Mouse (Mus musculus): ENCODE data around the gene Lrrc9. TPM values are rescaled to one million over a fixed set of nuclear protein-coding genes. Genes with fewer than 3 reads are reported as not detected.

Gene Lrrc9
- total RNA-seq (2017), result 0.29 to 0.49 TPM in 2 of 3 replicates, not detected in the other

DNA sequence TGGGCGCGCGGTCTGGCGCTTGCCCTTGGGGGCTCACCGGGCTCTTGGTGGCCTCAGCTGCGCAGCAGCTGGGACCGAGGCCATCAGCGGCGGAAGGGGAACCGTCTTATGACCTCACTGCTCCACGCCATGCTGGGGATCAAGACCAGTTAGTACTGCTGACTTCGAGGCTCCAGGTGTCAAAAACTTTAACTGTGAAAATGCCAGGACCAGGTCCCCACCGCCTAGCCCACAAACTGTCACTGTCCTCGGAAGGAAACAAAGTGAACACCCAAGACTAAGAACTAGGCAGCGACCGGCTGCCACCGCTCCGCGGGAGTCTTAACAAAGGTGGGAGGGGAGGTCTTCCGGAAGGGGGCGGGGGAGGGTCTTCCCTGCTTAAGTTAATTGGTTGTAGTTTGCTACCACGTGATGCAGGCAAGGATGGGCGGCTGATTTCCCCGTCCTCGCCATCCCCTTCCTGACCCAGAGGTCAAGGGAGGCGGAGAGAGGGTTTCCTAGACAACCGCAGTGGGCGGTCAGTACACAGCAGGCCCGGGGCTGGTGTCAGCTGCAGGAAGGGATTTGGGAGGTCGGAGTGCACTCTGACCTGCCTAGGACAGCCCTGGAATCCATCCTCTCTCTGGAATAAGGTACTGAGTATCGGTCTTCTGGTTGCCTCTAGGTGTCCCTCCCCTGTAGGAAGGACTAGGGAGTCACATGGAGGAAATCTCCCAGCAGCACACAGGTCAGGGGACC, at the start of gene Lrrc9:
Gene Lrrc9 (plus strand): TSS at position 28 of the 738 bp plus-strand sequence.
- peak; percentile 53 for ATAC-seq (replicated peaks; ENCODE audit: insufficient number of reproducible peaks, low FRiP score, low TSS enrichment, poor library complexity, severe bottlenecking)

DNA sequence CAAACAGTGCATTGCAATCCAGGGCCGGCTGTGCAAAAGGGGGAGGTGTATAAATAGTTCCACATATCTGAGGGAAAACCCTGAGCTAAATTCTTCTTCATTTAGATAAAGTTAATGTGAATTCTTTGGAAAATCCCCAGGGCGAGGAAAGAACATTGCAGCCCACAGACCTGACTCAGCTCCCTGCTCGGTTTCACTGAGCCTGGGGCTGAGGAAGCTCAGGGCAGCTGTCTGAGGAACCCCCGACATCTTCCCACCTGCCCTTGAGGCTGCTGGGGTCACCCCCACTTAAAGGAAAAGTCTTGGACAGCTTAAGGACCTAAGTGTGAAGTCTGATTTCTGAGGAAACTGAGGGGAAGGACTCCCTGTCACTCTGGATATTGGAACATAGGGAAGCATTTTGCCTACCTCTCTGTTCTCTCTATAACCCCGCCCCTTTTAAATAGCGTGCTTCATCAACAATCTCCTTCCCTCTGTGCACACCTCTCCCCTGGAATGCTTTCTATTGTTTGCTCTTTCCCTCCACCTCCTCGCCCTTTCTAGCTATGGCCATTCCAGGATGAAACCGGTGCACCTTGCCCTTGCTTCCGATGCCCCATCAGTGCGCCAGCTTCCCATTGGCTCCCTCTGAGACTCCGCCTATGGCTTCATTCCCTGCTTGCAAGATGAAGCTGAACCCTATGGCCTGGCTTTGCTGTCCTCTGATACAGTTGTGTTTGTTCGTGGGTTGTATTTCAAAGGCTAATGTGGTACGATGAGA, 48.4 kb upstream of the Lrrc9 start:
- no peak for ATAC-seq (replicated peaks; ENCODE audit: insufficient number of reproducible peaks, low FRiP score, low TSS enrichment, poor library complexity, severe bottlenecking)

DNA sequence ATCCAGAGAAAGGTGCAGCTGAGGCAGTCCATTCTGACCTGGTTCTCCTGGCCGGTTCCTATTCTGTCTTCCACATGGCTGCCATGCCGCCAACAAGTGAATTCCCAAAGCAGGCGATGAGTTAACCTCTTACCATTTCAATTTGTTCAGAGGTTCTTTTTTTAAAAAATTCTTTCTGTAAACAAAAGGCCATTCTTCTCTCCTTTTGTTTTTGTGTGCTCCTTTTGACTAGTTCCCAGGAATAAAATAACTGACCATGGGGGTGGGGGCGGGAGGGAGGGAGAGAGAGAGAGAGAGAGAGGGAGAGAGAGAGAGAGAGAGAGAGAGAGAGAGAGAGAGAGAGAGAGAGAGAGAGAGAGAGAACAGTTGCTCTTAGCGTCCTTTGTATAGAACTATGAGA, 36.6 kb upstream of the Lrrc9 start:
- no peak for ATAC-seq (replicated peaks; ENCODE audit: insufficient number of reproducible peaks, low FRiP score, low TSS enrichment, poor library complexity, severe bottlenecking)

DNA sequence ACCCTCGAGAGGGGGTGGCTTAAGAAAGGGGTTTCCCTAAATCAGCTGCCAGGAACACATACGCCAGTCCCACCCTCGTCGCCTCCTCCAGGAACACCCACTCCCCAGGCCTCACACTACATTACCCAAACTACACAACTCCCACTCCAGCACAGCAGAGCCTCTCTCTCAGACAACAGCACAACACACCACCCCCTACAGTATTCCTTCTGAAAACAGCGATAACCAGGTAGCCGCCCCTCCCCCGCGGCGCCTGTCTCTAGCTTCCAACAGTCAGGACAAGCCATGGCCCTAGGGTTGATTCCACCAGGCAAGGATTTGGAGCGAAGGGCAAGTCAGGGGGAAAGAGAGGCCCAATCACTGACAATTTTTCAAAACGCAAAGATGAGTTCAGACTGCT, 34.5 kb upstream of the Lrrc9 start:
- ATAC-seq (replicated peaks; ENCODE audit: insufficient number of reproducible peaks, low FRiP score, low TSS enrichment, poor library complexity, severe bottlenecking), result no peak

DNA sequence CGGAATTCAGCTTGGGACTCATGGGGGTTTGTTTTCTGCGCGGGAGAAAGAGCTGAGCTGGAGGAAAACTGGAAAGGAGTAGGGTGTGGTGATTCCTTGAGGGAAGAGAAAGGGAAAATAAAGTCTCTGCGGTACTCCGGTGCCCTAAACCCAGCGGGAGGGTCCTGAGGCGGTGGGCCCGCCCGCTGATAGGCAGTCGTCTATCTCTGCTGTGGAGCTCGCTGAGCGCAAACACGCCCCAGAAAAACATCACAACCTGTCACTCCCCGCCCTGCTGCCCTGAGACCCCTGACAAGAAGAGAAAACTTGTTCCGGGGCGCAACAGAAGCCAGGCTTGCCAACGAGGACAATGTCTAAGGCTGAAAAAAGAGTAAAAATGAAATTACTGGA, 34.0 kb upstream of the Lrrc9 start:
- ATAC-seq (replicated peaks; ENCODE audit: insufficient number of reproducible peaks, low FRiP score, low TSS enrichment, poor library complexity, severe bottlenecking), result no peak

DNA sequence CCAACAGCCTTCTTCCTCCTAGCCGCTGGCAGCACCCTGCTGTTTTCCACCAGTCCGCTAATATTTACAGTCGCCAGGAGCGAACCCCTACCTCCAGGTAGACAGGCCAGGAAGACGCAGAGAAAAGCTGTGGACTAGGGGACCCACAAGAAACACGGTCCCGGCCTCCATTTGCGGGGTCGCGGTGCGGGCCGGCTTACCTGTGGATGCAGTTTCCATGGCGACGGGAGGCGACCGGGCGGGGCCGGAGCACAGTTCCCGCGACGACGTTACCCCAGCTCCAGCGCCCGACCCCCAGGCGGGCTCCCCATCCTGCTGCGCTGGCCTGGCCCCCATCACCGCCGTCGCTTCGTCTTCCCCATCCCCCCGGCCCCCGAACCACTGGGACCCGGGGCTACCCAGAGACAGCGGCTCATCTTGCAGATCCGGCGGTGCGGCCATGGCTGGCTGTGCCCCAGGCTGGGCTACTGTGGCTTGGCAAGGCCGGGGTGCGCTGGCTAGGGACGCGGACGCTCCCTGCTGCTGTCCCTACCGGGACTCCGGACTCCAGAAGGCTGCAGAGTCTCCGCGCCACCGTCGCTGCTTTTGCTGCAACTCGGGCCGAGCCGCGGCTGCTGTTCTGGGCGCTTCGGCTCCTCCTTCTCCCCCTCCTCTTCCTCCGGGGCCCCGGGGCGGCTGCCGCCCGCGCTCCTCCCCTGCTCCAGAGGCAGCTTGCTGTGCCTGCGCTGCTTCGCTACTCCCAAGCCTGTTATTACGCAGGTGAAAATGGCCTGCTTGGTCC, 33.4 kb upstream of the Lrrc9 start:
- ATAC-seq (replicated peaks; ENCODE audit: insufficient number of reproducible peaks, low FRiP score, low TSS enrichment, poor library complexity, severe bottlenecking), result peak; percentile 43; the same call in 1 of the 2 replicates

DNA sequence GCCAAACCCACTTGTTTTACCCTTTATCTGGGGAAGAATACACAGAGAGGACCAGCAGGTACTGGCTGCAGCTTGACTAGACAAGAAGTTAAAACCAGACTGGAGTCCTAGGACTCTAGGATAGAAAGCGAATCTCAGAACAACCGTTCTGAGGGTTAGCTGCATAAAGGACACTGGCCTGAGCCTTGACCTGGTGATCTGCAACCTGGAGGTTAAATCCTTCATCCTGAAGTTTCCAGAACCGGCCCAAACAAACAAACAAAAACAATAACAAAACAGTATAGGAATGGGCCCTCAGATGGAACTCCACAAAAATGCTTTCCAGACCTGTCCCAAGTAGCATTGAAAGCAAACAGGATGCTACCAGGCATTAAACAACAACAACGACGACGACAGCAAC, 32.7 kb upstream of the Lrrc9 start, which contains the start of gene Rtn1:
Gene Rtn1 (minus strand): TSS at position 101 of the 400 bp plus-strand sequence.
- no peak for ATAC-seq (replicated peaks; ENCODE audit: insufficient number of reproducible peaks, low FRiP score, low TSS enrichment, poor library complexity, severe bottlenecking)

DNA sequence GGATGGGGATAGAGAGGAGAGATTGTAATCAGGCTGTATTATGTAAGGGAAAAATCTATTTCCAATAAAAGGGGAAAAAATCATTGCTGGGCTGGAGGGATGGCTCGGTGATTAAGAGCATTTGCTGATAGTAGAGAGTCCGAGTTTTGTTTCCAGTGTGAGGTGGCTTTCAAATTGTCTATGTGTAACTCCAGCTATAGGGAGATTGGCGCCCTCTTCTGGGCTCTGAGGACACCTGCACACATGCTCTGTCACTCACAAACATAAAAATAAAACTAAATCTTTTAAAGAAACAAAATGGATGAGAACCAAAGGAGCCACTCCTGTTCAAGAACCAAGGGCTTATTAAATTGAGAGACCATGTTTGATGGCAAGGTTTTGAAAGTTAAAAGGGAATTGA, 23.9 kb upstream of the Lrrc9 start:
- ATAC-seq (replicated peaks; ENCODE audit: insufficient number of reproducible peaks, low FRiP score, low TSS enrichment, poor library complexity, severe bottlenecking), result no peak

DNA sequence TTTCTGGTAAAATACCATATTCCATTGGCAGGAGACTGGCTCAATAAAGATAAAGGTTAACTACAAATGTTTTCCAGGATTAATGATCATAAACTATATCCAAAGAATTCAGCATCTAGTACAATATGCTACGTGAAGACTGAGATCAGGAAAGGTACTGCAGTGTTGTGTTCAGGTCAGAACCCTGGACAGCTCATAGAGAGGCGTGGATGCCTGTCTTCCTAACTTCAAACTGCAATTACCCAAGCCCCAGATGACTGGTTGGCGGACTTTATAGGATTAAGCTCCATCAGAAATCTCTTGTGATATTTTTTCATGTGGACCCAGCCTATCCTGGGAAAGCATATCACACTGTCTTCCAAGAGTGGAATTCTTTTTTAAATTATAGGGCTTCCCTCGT, 19.0 kb upstream of the Lrrc9 start:
- ATAC-seq (replicated peaks; ENCODE audit: insufficient number of reproducible peaks, low FRiP score, low TSS enrichment, poor library complexity, severe bottlenecking), result no peak

DNA sequence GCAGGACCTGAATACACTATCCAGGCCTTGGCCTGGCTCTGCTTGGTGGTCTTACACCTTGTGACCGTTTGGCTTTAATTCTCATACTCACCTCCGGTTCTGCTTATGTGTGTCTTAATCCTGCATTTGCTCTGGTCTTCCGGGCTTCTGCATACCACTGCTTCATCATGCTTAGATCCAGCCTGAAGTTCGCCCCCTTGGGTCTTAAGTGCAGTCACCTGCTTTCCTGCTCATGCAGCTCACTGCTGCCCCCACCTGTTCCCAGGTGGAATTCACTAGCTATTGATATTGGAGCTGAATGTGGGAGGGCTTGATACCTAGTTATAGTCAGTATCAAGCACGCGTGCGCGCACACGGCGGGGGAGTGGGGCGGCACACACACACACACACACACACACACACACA, 13.9 kb upstream of the Lrrc9 start:
- ATAC-seq (replicated peaks; ENCODE audit: insufficient number of reproducible peaks, low FRiP score, low TSS enrichment, poor library complexity, severe bottlenecking), result peak; percentile 43; the same call in 1 of the 2 replicates

DNA sequence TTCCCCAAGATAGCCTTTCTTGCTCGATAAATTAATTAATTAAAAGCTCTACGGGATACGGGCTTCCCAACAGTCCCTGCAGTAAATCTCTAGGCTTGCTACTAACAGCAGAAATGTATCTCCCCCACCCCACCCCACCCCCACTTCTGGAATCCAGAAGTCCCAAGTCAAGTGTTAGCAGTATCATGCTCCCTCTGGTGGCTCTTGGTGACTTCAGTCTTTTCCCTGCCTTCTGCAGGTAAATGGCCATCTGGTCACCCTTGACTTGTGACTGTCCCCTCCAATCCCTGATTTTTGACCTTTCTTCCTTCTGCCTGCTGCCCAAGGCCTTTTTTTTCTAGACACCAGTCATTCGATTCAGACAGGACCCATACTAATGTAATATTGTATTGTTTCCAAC, 9.5 kb upstream of the Lrrc9 start:
- no peak for ATAC-seq (replicated peaks; ENCODE audit: insufficient number of reproducible peaks, low FRiP score, low TSS enrichment, poor library complexity, severe bottlenecking)

DNA sequence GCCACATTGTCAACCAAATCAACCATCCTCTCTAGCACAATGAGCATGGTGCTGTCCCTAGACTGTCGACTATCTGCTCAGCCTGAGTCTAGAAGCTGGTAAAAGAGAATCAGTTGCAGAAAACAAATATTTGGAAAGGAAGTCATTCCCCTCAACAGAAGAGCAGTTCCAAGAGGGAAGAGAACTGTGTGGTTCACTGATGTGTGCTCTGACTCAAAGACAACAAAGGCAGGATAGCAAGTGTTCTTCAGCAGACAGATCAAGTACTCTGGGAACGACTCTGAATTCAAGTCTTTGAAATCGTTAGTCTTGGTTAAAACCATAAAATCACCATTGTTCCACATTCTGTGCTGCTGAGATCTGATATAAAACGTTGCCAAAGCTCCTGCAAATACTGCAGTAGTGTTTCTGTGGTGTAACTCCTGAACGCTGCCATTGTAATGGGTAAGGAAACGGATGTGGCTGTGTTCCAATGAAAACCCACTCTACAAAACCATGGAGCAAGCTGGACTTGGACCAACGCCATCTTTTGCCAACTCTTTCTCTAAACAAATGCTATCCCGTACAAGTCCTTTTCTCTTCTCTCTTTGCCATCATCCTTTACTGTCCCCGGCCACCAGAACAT, 8.3 kb upstream of the Lrrc9 start:
- ATAC-seq (replicated peaks; ENCODE audit: insufficient number of reproducible peaks, low FRiP score, low TSS enrichment, poor library complexity, severe bottlenecking), result no peak

DNA sequence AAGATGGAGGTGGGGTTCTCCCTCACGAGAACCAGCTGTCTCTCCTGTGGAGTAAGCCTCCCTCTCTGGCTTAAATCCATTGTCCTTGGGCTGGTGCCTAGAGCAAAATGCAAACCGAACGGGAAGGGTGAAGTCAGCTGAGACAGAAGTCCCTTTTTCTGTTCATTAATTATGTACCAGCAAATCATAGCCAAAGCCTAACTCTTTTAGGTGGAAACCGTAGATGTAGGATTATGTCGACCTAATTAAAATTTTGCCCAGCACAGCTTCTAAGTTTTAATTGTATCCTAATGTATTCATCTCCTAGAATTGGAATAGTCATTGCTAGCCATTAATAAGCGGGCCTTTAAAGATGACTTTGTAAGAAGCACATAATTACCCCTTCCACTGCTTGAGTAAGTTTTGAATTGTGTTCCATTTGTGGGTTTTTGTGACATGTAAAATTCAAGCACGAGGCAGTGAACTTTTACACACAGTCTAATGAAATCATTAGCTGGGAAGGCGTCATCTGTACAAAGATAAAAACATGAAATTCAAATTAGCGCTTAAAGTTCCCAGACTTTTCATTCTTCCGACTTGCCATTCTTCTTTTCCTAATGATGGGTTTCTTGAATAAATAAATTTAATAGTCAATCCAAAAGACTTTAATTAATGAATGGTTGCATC, 3.9 kb upstream of the Lrrc9 start:
- no peak for ATAC-seq (replicated peaks; ENCODE audit: insufficient number of reproducible peaks, low FRiP score, low TSS enrichment, poor library complexity, severe bottlenecking)

DNA sequence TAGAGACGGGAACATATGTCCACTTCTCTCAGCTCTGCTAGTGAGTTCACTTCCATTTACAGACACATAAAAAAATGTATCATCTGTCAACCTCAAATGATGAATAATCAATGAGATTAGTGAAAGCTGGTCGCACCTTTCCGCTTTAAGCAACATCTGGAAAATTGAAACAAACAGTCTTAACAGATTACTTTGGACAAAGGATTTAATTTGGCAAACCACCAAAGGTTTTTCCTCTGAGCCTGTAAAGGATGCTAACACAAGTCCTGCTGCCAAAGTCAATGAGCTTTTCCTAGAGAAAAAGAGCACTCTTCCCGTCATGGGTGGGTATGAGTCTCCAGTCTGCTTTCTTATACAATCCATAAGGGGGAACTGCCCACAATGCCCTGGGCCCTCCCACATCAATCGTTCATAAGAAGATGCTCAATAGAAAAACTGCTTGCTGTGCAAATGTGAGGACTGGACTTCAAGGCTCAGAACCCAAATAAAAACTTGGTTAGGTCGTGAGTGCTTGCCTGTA, 2.6 kb upstream of the Lrrc9 start:
- no peak for ATAC-seq (replicated peaks; ENCODE audit: insufficient number of reproducible peaks, low FRiP score, low TSS enrichment, poor library complexity, severe bottlenecking)

DNA sequence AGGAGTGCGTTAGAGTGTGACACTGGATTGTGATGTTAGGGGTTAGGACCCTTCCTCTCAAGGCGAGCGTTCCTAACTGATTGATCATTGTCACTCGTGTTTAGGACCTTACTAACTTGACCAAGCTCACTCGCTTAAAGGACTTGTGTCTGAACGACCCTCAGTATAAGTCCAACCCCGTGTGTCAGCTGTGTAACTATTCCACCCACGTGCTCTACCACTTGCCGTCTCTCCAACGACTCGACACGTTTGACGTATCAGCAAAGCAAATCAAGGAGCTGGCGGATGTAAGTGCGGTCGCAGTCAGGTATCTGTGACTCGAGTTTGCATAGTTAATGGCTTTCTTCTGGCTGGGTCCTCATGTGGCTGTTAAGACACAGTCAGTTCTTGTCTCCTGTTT, 12.3 kb downstream of the Lrrc9 start:
- no peak for ATAC-seq (replicated peaks; ENCODE audit: insufficient number of reproducible peaks, low FRiP score, low TSS enrichment, poor library complexity, severe bottlenecking)

DNA sequence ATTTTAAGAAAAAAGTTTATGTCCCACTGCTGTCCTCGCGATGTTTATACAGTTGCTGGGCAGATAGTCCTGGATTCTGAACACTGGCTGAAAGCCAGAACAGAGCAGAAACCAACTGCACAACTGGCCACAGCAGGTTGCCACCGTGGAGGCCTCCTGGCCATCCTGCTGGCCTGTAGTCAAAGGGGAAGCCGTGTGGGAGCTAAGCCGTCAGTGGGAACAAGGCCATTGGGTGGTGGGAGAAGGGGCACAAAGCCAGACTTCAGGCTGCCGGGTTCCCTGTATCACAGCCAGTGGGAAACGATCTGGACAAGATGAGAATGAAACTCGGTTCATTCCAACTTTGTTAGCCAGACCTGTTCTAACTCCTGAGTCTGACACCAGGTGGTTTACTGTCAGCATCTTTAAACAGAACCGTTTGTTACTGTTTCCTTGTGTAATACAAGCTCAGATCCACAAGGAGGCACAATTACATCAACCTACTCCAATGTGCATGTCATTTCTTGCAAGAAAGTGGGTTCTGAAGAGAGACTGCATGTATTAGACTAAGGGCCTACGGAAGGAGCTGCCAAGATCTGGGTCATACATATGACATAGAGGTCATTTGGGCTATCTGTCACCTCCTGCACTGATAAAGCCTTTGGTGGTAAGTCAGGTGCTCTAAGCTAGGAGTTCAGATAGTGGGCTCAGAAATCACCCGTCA, 19.7 kb downstream of the Lrrc9 start:
- ATAC-seq (replicated peaks; ENCODE audit: insufficient number of reproducible peaks, low FRiP score, low TSS enrichment, poor library complexity, severe bottlenecking), result no peak

DNA sequence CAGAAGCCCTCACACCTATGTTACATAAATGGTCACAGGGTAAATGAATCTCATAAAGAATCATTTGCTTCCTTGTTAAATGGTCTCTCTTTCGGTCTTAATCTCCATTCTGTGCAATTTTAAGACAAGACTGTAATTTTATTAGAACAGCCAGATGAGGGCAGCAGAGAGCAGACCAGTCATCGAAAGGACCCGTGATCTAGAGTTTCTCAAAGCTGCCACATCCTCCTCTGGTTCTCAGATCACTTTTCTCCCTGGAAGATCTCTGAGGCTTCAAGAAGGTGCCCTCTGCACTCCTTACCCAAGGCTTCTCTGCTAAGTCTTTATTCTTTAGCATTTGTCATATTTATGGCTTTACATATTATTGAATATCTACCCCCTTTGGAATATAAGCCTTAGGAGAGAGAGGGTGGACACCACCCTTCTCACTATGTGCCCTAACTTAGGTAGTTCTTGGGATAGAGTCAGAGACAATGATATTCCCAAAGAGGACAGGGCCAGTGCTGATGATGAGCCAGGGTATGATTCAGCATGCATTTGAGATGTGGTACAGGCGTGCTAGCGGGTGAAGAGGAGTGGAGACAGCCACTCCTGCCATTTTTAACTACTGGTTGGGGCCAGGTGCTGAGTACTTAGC, 20.3 kb downstream of the Lrrc9 start:
- peak; percentile 76; the same call in 1 of the 2 replicates for ATAC-seq (replicated peaks; ENCODE audit: insufficient number of reproducible peaks, low FRiP score, low TSS enrichment, poor library complexity, severe bottlenecking)

All from monocyte, adult 5-6 weeks (primary cell).